Mouse (Mus musculus): ENCODE measurements around the gene Wdr47. TPM values are rescaled to one million over a fixed set of nuclear protein-coding genes. Genes with fewer than 3 reads are reported as not detected.

Gene Wdr47
- polyA plus RNA-seq, 1 experiment from 2014 or later = 10.9 TPM

- WGBS = 83% methylated on average over 6 of the region's 6 CpGs
- Histone ChIP-seq H3K27me3 (no peaks in the 10 kb centered on the region), H3K27ac (no peak overlapping the region), H3K4me1 (no peaks in the 10 kb centered on the region), H3K4me2 (no peak overlapping the region), H3K4me3 (replicated peaks) (no peak overlapping the region), H3K9ac (no peak overlapping the region), H3K9me3 (replicated peaks) (no peaks in the 10 kb centered on the region), H3K36me3 (peaks cover 58% of the 10 kb centered on the region)
- ATAC-seq (replicated peaks; ENCODE audit: low FRiP score) = no peak
Measured at GRCm38 (mm10) chr3:108689015-108689441, 97.9 kb downstream of the Wdr47 start.

GRCm38 (mm10) chr3:108689446-108689845, 98.4 kb downstream of the Wdr47 start:
- peaks cover 58% of the 10 kb centered on the region for H3K36me3 ChIP-seq
- H3K9me3 ChIP-seq (replicated peaks) = no peaks in the 10 kb centered on the region
- H3K27me3 ChIP-seq = no peaks in the 10 kb centered on the region
- H3K4me3 ChIP-seq (replicated peaks) = no peak overlapping the region
- H3K4me1 ChIP-seq = no peaks in the 10 kb centered on the region
- no peak overlapping the region for H3K9ac ChIP-seq
- H3K4me2 ChIP-seq = no peak overlapping the region
- no peak overlapping the region for H3K27ac ChIP-seq
- no peak for ATAC-seq (replicated peaks; ENCODE audit: low FRiP score)
- 88% methylated on average over 8 of the region's 8 CpGs for WGBS

- Histone ChIP-seq H3K9me3 (replicated peaks) (no peaks in the 10 kb centered on the region), H3K4me2 (no peak overlapping the region), H3K27me3 (no peaks in the 10 kb centered on the region), H3K27ac (no peak overlapping the region), H3K4me3 (replicated peaks) (no peak overlapping the region), H3K9ac (no peak overlapping the region), H3K4me1 (no peaks in the 10 kb centered on the region), H3K36me3 (peaks cover 61% of the 10 kb centered on the region)
- no peak for ATAC-seq (replicated peaks; ENCODE audit: low FRiP score)
- 83% methylated on average over 4 of the region's 4 CpGs for WGBS
Measured at GRCm38 (mm10) chr3:108689979-108690378, 98.9 kb downstream of the Wdr47 start.

GRCm38 (mm10) chr3:108694321-108694720, 103.2 kb downstream of the Wdr47 start:
- Histone ChIP-seq H3K4me3 (replicated peaks) (no peak overlapping the region), H3K9me3 (replicated peaks) (no peaks in the 10 kb centered on the region), H3K27me3 (no peaks in the 10 kb centered on the region), H3K9ac (no peak overlapping the region), H3K27ac (no peak overlapping the region), H3K4me1 (no peaks in the 10 kb centered on the region), H3K36me3 (peaks cover 66% of the 10 kb centered on the region), H3K4me2 (no peak overlapping the region)
- 90% methylated on average over 9 of the region's 9 CpGs for WGBS
- no peak for ATAC-seq (replicated peaks; ENCODE audit: low FRiP score)

Small RNAs within 50 kb of the gene (microRNA-seq; reads per million reads assigned to microRNA genes)
- gene Gm22860 = not detected

Other genes starting within 250 kb of the Wdr47 start
- not detected in 2 replicates for gene Mybphl, start 226.4 kb upstream of the Wdr47 start, polyA plus RNA-seq (2015; fragmentation: Nextera tagmentation; extraction: Ambion mirVana)
- 47.2 and 48.8 TPM in 2 replicates for gene Psrc1, start 207.4 kb upstream of the Wdr47 start, polyA plus RNA-seq (2015; fragmentation: Nextera tagmentation; extraction: Ambion mirVana)
- 19.3 and 21.6 TPM in 2 replicates for gene Celsr2, start 175.7 kb upstream of the Wdr47 start, polyA plus RNA-seq (2015; fragmentation: Nextera tagmentation; extraction: Ambion mirVana)
- 126 and 131 TPM in 2 replicates for gene Sars, start 146.1 kb upstream of the Wdr47 start, polyA plus RNA-seq (2015; fragmentation: Nextera tagmentation; extraction: Ambion mirVana)
- gene 1700013F07Rik, start 57.1 kb upstream of the Wdr47 start, polyA plus RNA-seq (2015; fragmentation: Nextera tagmentation; extraction: Ambion mirVana) = 0.50 TPM in 1 of 2 replicates, not detected in the other
- gene 5330417C22Rik, start 54.7 kb upstream of the Wdr47 start, polyA plus RNA-seq (2015; fragmentation: Nextera tagmentation; extraction: Ambion mirVana) = 1.00 and 1.1 TPM in 2 replicates
- 34.0 and 35.6 TPM in 2 replicates for gene Tmem167b, start 28.8 kb upstream of the Wdr47 start, polyA plus RNA-seq (2015; fragmentation: Nextera tagmentation; extraction: Ambion mirVana)
- 34.2 and 42.9 TPM in 2 replicates for gene Taf13, start 19.6 kb upstream of the Wdr47 start, polyA plus RNA-seq (2015; fragmentation: Nextera tagmentation; extraction: Ambion mirVana)
- 66.9 and 69.4 TPM in 2 replicates for gene Clcc1, start 62.6 kb downstream of the Wdr47 start, polyA plus RNA-seq (2015; fragmentation: Nextera tagmentation; extraction: Ambion mirVana)
- gene Gpsm2, start 131.0 kb downstream of the Wdr47 start, polyA plus RNA-seq (2015; fragmentation: Nextera tagmentation; extraction: Ambion mirVana) = 43.3 and 45.1 TPM in 2 replicates
- 0.05 and 0.10 TPM in 2 replicates for gene Aknad1, start 148.4 kb downstream of the Wdr47 start, polyA plus RNA-seq (2015; fragmentation: Nextera tagmentation; extraction: Ambion mirVana)
- 34.9 and 35.6 TPM in 2 replicates for gene Stxbp3, start 249.2 kb downstream of the Wdr47 start, polyA plus RNA-seq (2015; fragmentation: Nextera tagmentation; extraction: Ambion mirVana)

Data from kidney, embryonic 15.5 days (tissue).